Mouse (Mus musculus) embryonic facial prominence, embryonic 12.5 days (tissue): ENCODE data around the gene Prkca. TPM values are rescaled to one million over a fixed set of nuclear protein-coding genes. Genes with fewer than 3 reads are reported as not detected.

Experiments
- ATAC-seq: fragments of 200-750 bp; cut with Nextera tagmentation; 2 replicates; pipeline ENCODE4 v1.8.0; 2017; ENCODE audit not compliant: insufficient number of reproducible peaks, insufficient read depth, low FRiP score, low TSS enrichment
- H3K27ac ChIP-seq: fragments of 300-500 bp; sonication (generic); 2 replicates; pipeline ENCODE4 v1.5.1; 2016; ENCODE audit warnings: mild to moderate bottlenecking
- H3K27me3 ChIP-seq: fragments of 300-500 bp; sonication (generic); 2 replicates; pipeline ENCODE4 v1.6.1; 2016; ENCODE audit warnings: mild to moderate bottlenecking, moderate library complexity
- H3K36me3 ChIP-seq: fragments of 300-500 bp; sonication (generic); 2 replicates; pipeline ENCODE4 v1.6.1; 2016; ENCODE audit warnings: mild to moderate bottlenecking
- H3K4me1 ChIP-seq: fragments of 300-500 bp; sonication (generic); 2 replicates; pipeline ENCODE4 v1.6.1; 2016
- H3K4me2 ChIP-seq: fragments of 300-500 bp; sonication (generic); replicated peaks from 2 replicates; pipeline ENCODE4 v1.6.1; 2016; ENCODE audit warnings: mild to moderate bottlenecking, moderate library complexity
- H3K4me3 ChIP-seq: fragments of 300-500 bp; sonication (generic); 2 replicates; pipeline ENCODE4 v1.5.1; 2016; ENCODE audit warnings: mild to moderate bottlenecking
- H3K9ac ChIP-seq: fragments of 300-500 bp; sonication (generic); 2 replicates; pipeline ENCODE4 v1.6.1; 2016; ENCODE audit warnings: mild to moderate bottlenecking, moderate library complexity
- H3K9me3 ChIP-seq: fragments of 300-500 bp; sonication (generic); 2 replicates; pipeline ENCODE4 v1.6.1; 2016; ENCODE audit warnings: mild to moderate bottlenecking, moderate library complexity
- WGBS: fragments of 180-500 bp; shearing (Covaris S2); methylation state at CpG from one replicate; pipeline ENCODE4 v1.1.7; 2016; 5-methylcytosine and 5-hydroxymethylcytosine counted together
- polyA plus RNA-seq: library from polyadenylated mRNA; unstranded; fragments of >200 nt; fragmentation: Nextera tagmentation; extraction: Ambion mirVana; gene quantifications from 2 replicates; pipeline ENCODE4 v1.2.1, GENCODE M21; 2016

Prkca gene
- polyA plus RNA-seq, 1 experiment from 2014 or later = 8.5 TPM

- no peak overlapping the region for H3K4me2 ChIP-seq
- H3K9ac ChIP-seq = no peak overlapping the region
- no peak for ATAC-seq
- H3K27me3 ChIP-seq = 0 out of 2 replicates have a peak, but pooled peaks cover 3% of the 10 kb centered on the region
- no peaks in the 10 kb centered on the region for H3K9me3 ChIP-seq
- H3K36me3 ChIP-seq = no peaks in the 10 kb centered on the region
- no peak overlapping the region for H3K27ac ChIP-seq
- no peaks in the 10 kb centered on the region; the same call in 1 of the 2 replicates for H3K4me1 ChIP-seq
- H3K4me3 ChIP-seq = no peak overlapping the region
- WGBS = 88% methylated on average over 12 of the region's 12 CpGs
These were observed 49.4 kb downstream of the Prkca start for GRCm38 (mm10) chr11:108294305-108294813.

GRCm38 (mm10) chr11:108293843-108294242 is 49.9 kb downstream of the Prkca start:
- Histone ChIP-seq H3K36me3 (no peaks in the 10 kb centered on the region), H3K4me1 (no peaks in the 10 kb centered on the region), H3K4me3 (no peak overlapping the region), H3K9me3 (no peaks in the 10 kb centered on the region), H3K27ac (no peak overlapping the region), H3K27me3 (0 out of 2 replicates have a peak, but pooled peaks cover 2% of the 10 kb centered on the region), H3K9ac (no peak overlapping the region), H3K4me2 (no peak overlapping the region)
- 61% methylated on average over 3 of the region's 3 CpGs for WGBS
- no peak for ATAC-seq

GRCm38 (mm10) chr11:108289192-108289591 is 54.5 kb downstream of the Prkca start:
- H3K27me3 ChIP-seq = no peaks in the 10 kb centered on the region
- 85% methylated on average over 5 of the region's 5 CpGs for WGBS
- H3K9ac ChIP-seq = no peak overlapping the region
- no peak overlapping the region for H3K27ac ChIP-seq
- no peaks in the 10 kb centered on the region for H3K36me3 ChIP-seq
- H3K4me1 ChIP-seq = peaks cover 13% of the 10 kb centered on the region; the same call in 1 of the 2 replicates
- no peaks in the 10 kb centered on the region for H3K9me3 ChIP-seq
- H3K4me3 ChIP-seq = no peak overlapping the region
- H3K4me2 ChIP-seq = no peak overlapping the region
- no peak for ATAC-seq

GRCm38 (mm10) chr11:108287321-108287720 is 56.4 kb downstream of the Prkca start:
- no peaks in the 10 kb centered on the region for H3K27me3 ChIP-seq
- H3K4me1 ChIP-seq = peaks cover 23% of the 10 kb centered on the region
- H3K9ac ChIP-seq = no peak overlapping the region
- 52% methylated on average over 2 of the region's 2 CpGs for WGBS
- no peak overlapping the region for H3K27ac ChIP-seq
- no peak for ATAC-seq
- H3K9me3 ChIP-seq = no peaks in the 10 kb centered on the region
- no peak overlapping the region for H3K4me2 ChIP-seq
- H3K4me3 ChIP-seq = no peak overlapping the region
- H3K36me3 ChIP-seq = no peaks in the 10 kb centered on the region

GRCm38 (mm10) chr11:108285046-108285445 is 58.7 kb downstream of the Prkca start:
- Histone ChIP-seq H3K27me3 (no peaks in the 10 kb centered on the region), H3K27ac (no peak overlapping the region), H3K4me2 (no peak overlapping the region), H3K9ac (no peak overlapping the region), H3K4me1 (peaks cover 28% of the 10 kb centered on the region), H3K4me3 (no peak overlapping the region), H3K9me3 (no peaks in the 10 kb centered on the region), H3K36me3 (no peaks in the 10 kb centered on the region)
- WGBS = 38% methylated on average over 5 of the region's 5 CpGs
- no peak for ATAC-seq

GRCm38 (mm10) chr11:108282850-108283459 is 60.8 kb downstream of the Prkca start:
- H3K4me2 ChIP-seq = no peak overlapping the region
- no peaks in the 10 kb centered on the region for H3K9me3 ChIP-seq
- H3K9ac ChIP-seq = no peak overlapping the region
- peak overlapping the region; percentile 6 for H3K27ac ChIP-seq
- peaks cover 33% of the 10 kb centered on the region for H3K4me1 ChIP-seq
- no peak for ATAC-seq
- 61% methylated on average over 1 of the region's 1 CpGs for WGBS
- H3K4me3 ChIP-seq = no peak overlapping the region
- H3K36me3 ChIP-seq = no peaks in the 10 kb centered on the region
- H3K27me3 ChIP-seq = no peaks in the 10 kb centered on the region

GRCm38 (mm10) chr11:108279748-108280373 is 63.9 kb downstream of the Prkca start:
- WGBS = 73% methylated on average over 1 of the region's 1 CpGs
- H3K36me3 ChIP-seq = no peaks in the 10 kb centered on the region
- no peaks in the 10 kb centered on the region for H3K27me3 ChIP-seq
- H3K4me1 ChIP-seq = peaks cover 24% of the 10 kb centered on the region
- H3K27ac ChIP-seq = no peak overlapping the region
- no peaks in the 10 kb centered on the region for H3K9me3 ChIP-seq
- H3K4me2 ChIP-seq = no peak overlapping the region
- peak; percentile 43; the same call in 1 of the 2 replicates for ATAC-seq
- H3K9ac ChIP-seq = no peak overlapping the region
- no peak overlapping the region for H3K4me3 ChIP-seq

- H3K27ac ChIP-seq = no peak overlapping the region
- no peak overlapping the region for H3K4me2 ChIP-seq
- H3K36me3 ChIP-seq = no peaks in the 10 kb centered on the region
- no peak overlapping the region for H3K9ac ChIP-seq
- no peak overlapping the region for H3K4me3 ChIP-seq
- H3K4me1 ChIP-seq = peaks cover 13% of the 10 kb centered on the region
- no peak for ATAC-seq
- H3K9me3 ChIP-seq = no peaks in the 10 kb centered on the region
- no peaks in the 10 kb centered on the region for H3K27me3 ChIP-seq
- WGBS = 66% methylated on average over 8 of the region's 8 CpGs
These were observed 66.6 kb downstream of the Prkca start for GRCm38 (mm10) chr11:108277096-108277495.

- Histone ChIP-seq H3K9me3 (no peaks in the 10 kb centered on the region), H3K27me3 (no peaks in the 10 kb centered on the region), H3K4me2 (no peak overlapping the region), H3K4me1 (peaks cover 13% of the 10 kb centered on the region), H3K4me3 (no peak overlapping the region), H3K27ac (no peak overlapping the region), H3K9ac (no peak overlapping the region), H3K36me3 (no peaks in the 10 kb centered on the region)
- 73% methylated on average over 2 of the region's 2 CpGs for WGBS
- ATAC-seq = no peak
These were observed 67.6 kb downstream of the Prkca start for GRCm38 (mm10) chr11:108276148-108276547.

GRCm38 (mm10) chr11:108274046-108274445 is 69.7 kb downstream of the Prkca start:
- no peak overlapping the region for H3K9ac ChIP-seq
- no peak overlapping the region for H3K27ac ChIP-seq
- ATAC-seq = no peak
- H3K4me3 ChIP-seq = no peak overlapping the region
- 45% methylated on average over 7 of the region's 7 CpGs for WGBS
- no peaks in the 10 kb centered on the region for H3K36me3 ChIP-seq
- peaks cover 6% of the 10 kb centered on the region; the same call in 1 of the 2 replicates for H3K4me1 ChIP-seq
- no peaks in the 10 kb centered on the region for H3K9me3 ChIP-seq
- H3K27me3 ChIP-seq = no peaks in the 10 kb centered on the region
- no peak overlapping the region for H3K4me2 ChIP-seq

- Histone ChIP-seq H3K27ac (no peak overlapping the region), H3K36me3 (no peaks in the 10 kb centered on the region), H3K27me3 (no peaks in the 10 kb centered on the region), H3K4me3 (no peak overlapping the region), H3K9ac (no peak overlapping the region), H3K4me2 (no peak overlapping the region), H3K4me1 (peaks cover 11% of the 10 kb centered on the region; the same call in 1 of the 2 replicates), H3K9me3 (no peaks in the 10 kb centered on the region)
- 91% methylated on average over 12 of the region's 12 CpGs for WGBS
- no peak for ATAC-seq
These were observed 70.2 kb downstream of the Prkca start for GRCm38 (mm10) chr11:108273415-108273965.
